ENCODE assay signal across 28 mouse cellular contexts in the genomic region with DNA sequence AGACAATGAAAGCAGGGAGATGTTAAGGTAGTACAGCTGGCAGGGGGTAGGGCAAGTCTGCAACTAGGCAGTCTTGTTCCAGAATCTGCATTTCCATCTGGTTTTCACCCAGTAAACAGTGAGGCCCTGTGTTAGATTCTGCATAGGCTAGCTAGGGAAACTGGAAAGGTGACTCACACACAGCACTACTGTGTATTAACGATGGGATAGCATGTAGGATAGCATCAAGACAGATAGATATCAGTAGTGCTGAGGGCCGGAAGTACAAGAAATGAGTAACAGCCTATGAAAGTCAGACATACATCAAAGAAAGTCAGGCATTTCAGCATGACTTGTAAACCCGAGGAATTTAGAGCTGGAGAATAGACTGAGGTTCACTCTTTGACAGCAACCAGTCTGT.
DNase-seq lines count a peak whose midpoint lies in the region; ATAC-seq and TF ChIP-seq lines count a peak whose summit lies in the region.
"Had no signal": no experiment of that assay in that cellular context is flagged by ENCODE, and none has a peak within 500 bp of the region (broad histone marks: within the 10 kb centered on the region; RNA-seq: fewer than 3 reads in every experiment).

No protein-coding gene starts in this region.

- no peaks in the 10 kb centered on the region for H3K36me3 ChIP-seq in hindbrain, embryonic 13.5 days
- no peaks in the 10 kb centered on the region for H3K36me3 ChIP-seq in hindbrain, embryonic 12.5 days
- H3K36me3 ChIP-seq: embryonic facial prominence, embryonic 10.5 days; embryonic facial prominence, embryonic 15.5 days; heart, embryonic 12.5 days; limb, embryonic 13.5 days; lung, embryonic 15.5 days; midbrain, embryonic 10.5 days; neural tube, embryonic 12.5 days had no signal

- H3K9ac ChIP-seq in hindbrain, embryonic 13.5 days, result no peak overlapping the region
- H3K9ac ChIP-seq in hindbrain, embryonic 12.5 days, result no peak overlapping the region
- H3K9ac ChIP-seq: embryonic facial prominence, embryonic 15.5 days; heart, embryonic 12.5 days; limb, embryonic 13.5 days; lung, embryonic 15.5 days; neural tube, embryonic 12.5 days had no signal

- TF ChIP-seq CTCF in layer of hippocampus, adult 2 months (conservative IDR thresholded peaks at IDR 0.05), result no peak
- no peak for TF ChIP-seq CTCF in cortical plate, adult 2 months (IDR thresholded peaks at IDR 0.05; ENCODE audit: extremely low read depth, insufficient read depth, low read length)

- no peaks in the 10 kb centered on the region for H3K9me3 ChIP-seq in hindbrain, embryonic 13.5 days
- no peaks in the 10 kb centered on the region for H3K9me3 ChIP-seq in hindbrain, embryonic 12.5 days (replicated peaks)
- H3K9me3 ChIP-seq: embryonic facial prominence, embryonic 10.5 days; embryonic facial prominence, embryonic 15.5 days; heart, embryonic 12.5 days; limb, embryonic 13.5 days; lung, embryonic 15.5 days; midbrain, embryonic 10.5 days; neural tube, embryonic 12.5 days had no signal

- no peaks in the 10 kb centered on the region for H3K27me3 ChIP-seq in hindbrain, embryonic 13.5 days
- H3K27me3 ChIP-seq in hindbrain, embryonic 12.5 days, result no peaks in the 10 kb centered on the region
- H3K27me3 ChIP-seq: embryonic facial prominence, embryonic 15.5 days; heart, embryonic 12.5 days; limb, embryonic 13.5 days; lung, embryonic 15.5 days; neural tube, embryonic 12.5 days had no signal

- H3K27ac ChIP-seq in hindbrain, embryonic 13.5 days, result 0 out of 2 replicates have a peak overlapping the region, but pooled peaks have one; percentile 3
- H3K27ac ChIP-seq in hindbrain, embryonic 12.5 days, result no peak overlapping the region
- peak overlapping the region; percentile 79 for H3K27ac ChIP-seq in layer of hippocampus, adult 2 months
- H3K27ac ChIP-seq in cortical plate, adult 2 months (ENCODE audit: insufficient read depth, low read length), result peak overlapping the region; percentile 54; the same call in 1 of the 2 replicates
- H3K27ac ChIP-seq: embryonic facial prominence, embryonic 10.5 days; embryonic facial prominence, embryonic 15.5 days; heart, adult 2 months; limb, embryonic 13.5 days; lung, embryonic 15.5 days; midbrain, embryonic 10.5 days; neural tube, embryonic 12.5 days had no signal

- H3K4me1 ChIP-seq in hindbrain, embryonic 13.5 days (replicated peaks), result peaks cover 40% of the 10 kb centered on the region
- H3K4me1 ChIP-seq in hindbrain, embryonic 12.5 days, result peaks cover 15% of the 10 kb centered on the region
- peaks cover 27% of the 10 kb centered on the region for H3K4me1 ChIP-seq in cortical plate, adult 2 months (ENCODE audit: control insufficient read depth, insufficient read depth, low read length)

- no peak overlapping the region for H3K4me2 ChIP-seq in hindbrain, embryonic 13.5 days
- no peak overlapping the region for H3K4me2 ChIP-seq in hindbrain, embryonic 12.5 days (replicated peaks)
- H3K4me2 ChIP-seq: embryonic facial prominence, embryonic 15.5 days; heart, embryonic 12.5 days; limb, embryonic 13.5 days; liver, embryonic 11.5 days; lung, embryonic 15.5 days; neural tube, embryonic 12.5 days had no signal

- no peak for DNase-seq in layer of hippocampus, adult 2 months (ENCODE audit: low spot score in 2 of 2)
- no peak for DNase-seq in layer of hippocampus, postnatal 25 days (ENCODE audit: extremely low spot score in 1 of 2, low spot score in 1 of 2)
- peak; percentile 40 for DNase-seq in Muller cell, postnatal 12 days (ENCODE audit: inconsistent ontology term)
- DNase-seq in cerebellum, adult 9-11 months, result no peak
- DNase-seq: adrenal gland, postnatal 25 days; cerebellum, adult 18-20 months; cerebellum, postnatal 14 days; gastrocnemius, postnatal 25 days; heart, adult 2 months; kidney, adult 18-20 months; layer of hippocampus, adult 9-11 months; right cerebral cortex, adult 18-20 months; spleen, adult 18-20 months had no signal

- H3K4me3 ChIP-seq in hindbrain, embryonic 13.5 days, result no peak overlapping the region
- H3K4me3 ChIP-seq in hindbrain, embryonic 12.5 days, result no peak overlapping the region
- H3K4me3 ChIP-seq in layer of hippocampus, adult 2 months, result no peak overlapping the region
- H3K4me3 ChIP-seq in cortical plate, adult 2 months (ENCODE audit: insufficient read depth, low read length), result no peak overlapping the region
- H3K4me3 ChIP-seq: embryonic facial prominence, embryonic 10.5 days; embryonic facial prominence, embryonic 15.5 days; heart, adult 2 months; heart, embryonic 12.5 days; limb, embryonic 13.5 days; lung, embryonic 15.5 days; midbrain, embryonic 10.5 days; myocyte; neural tube, embryonic 12.5 days had no signal

- WGBS in hindbrain, embryonic 13.5 days, result 78% methylated on average over 3 of the region's 3 CpGs
- 81% methylated on average over 3 of the region's 3 CpGs for WGBS in hindbrain, embryonic 12.5 days

- no peak for TF ChIP-seq POLR2A in cortical plate, adult 2 months (IDR thresholded peaks at IDR 0.05; ENCODE audit: extremely low read depth, insufficient read depth, low read length)

- ATAC-seq in hindbrain, embryonic 13.5 days (ENCODE audit: low FRiP score), result no peak
- ATAC-seq in hindbrain, embryonic 12.5 days (ENCODE audit: low FRiP score), result no peak
- no peak for ATAC-seq in CD4-positive, CD25-positive, alpha-beta regulatory T cell, adult 4 months
- ATAC-seq: forebrain, embryonic 14.5 days; hindbrain, embryonic 16.5 days had no signal
